Mouse (Mus musculus) skeletal muscle tissue, adult 2 months (tissue): ENCODE results near the gene Sstr4.

Source experiments
- DNase-seq: peaks from one replicate; pipeline ENCODE4 v3.0.0-alpha.2; 2012; ENCODE audit warnings: low read depth, low spot score

The Sstr4 gene

GRCm38 (mm10) chr2:148429001-148429505 lies 33.9 kb downstream of the Sstr4 start:
- no peak for DNase-seq

GRCm38 (mm10) chr2:148430941-148431340 lies 35.8 kb downstream of the Sstr4 start:
- DNase-seq, result no peak

- no peak for DNase-seq
These were observed 37.2 kb downstream of the Sstr4 start for GRCm38 (mm10) chr2:148432346-148432745.

- no peak for DNase-seq
These were observed 41.1 kb downstream of the Sstr4 start for GRCm38 (mm10) chr2:148436285-148436684.

- no peak for DNase-seq
These were observed 44.6 kb downstream of the Sstr4 start for GRCm38 (mm10) chr2:148439691-148440276.

- DNase-seq, result no peak
These were observed 46.3 kb downstream of the Sstr4 start for GRCm38 (mm10) chr2:148441421-148441820.

- no peak for DNase-seq
These were observed 47.0 kb downstream of the Sstr4 start for GRCm38 (mm10) chr2:148442172-148442571.

- no peak for DNase-seq
These were observed 47.6 kb downstream of the Sstr4 start for GRCm38 (mm10) chr2:148442710-148443109.

- peak; percentile 44 for DNase-seq
These were observed 48.3 kb downstream of the Sstr4 start, which contains the start of gene Cd93 for GRCm38 (mm10) chr2:148443249-148443958. TSS of gene Cd93 (minus strand) at chr2:148443563.

- DNase-seq, result no peak
These were observed 49.3 kb downstream of the Sstr4 start for GRCm38 (mm10) chr2:148444472-148444871.

- DNase-seq, result no peak
These were observed 50.5 kb downstream of the Sstr4 start for GRCm38 (mm10) chr2:148445616-148446015.
